Mouse (Mus musculus) MEL (cell line): Measurements from ENCODE around the gene Smim15.

Source experiments
- CHD1 ChIP-seq: IDR thresholded peaks from 2 replicates; pipeline ENCODE4 v1.6.1; 2012; ENCODE audit warnings: low read depth, mild to moderate bottlenecking, inconsistent platforms, low read length, improper control_type of control experiment
- CTCF ChIP-seq, 3 experiments: IDR thresholded peaks in 2 of 3; conservative IDR thresholded peaks in 1 of 3; 2 replicates each; pipeline ENCODE4 v1.5.1; 2011 to 2012; ENCODE audit warnings: low read length in 3 of 3, low read depth in 2 of 3, mild to moderate bottlenecking in 2 of 3, improper control_type of control experiment in 1 of 3, inconsistent platforms in 1 of 3, mixed read lengths in 1 of 3, moderate library complexity in 1 of 3; ENCODE audit not compliant: control insufficient read depth in 1 of 3, insufficient read depth in 1 of 3, poor library complexity in 1 of 3, severe bottlenecking in 1 of 3
- ELF1 ChIP-seq: IDR thresholded peaks from 2 replicates; pipeline ENCODE4 v1.6.1; 2014; ENCODE audit warnings: low read depth, mild to moderate bottlenecking, inconsistent platforms, low read length, improper control_type of control experiment, moderate library complexity
- GATA1 ChIP-seq: IDR thresholded peaks from 2 replicates; pipeline ENCODE4 v1.6.1; 2011; ENCODE audit warnings: low read depth, low read length, improper control_type of control experiment
- HCFC1 ChIP-seq: IDR thresholded peaks from 2 replicates; pipeline ENCODE4 v1.6.1; 2012; ENCODE audit warnings: low read depth, mild to moderate bottlenecking, inconsistent platforms, low read length, improper control_type of control experiment, moderate library complexity
- KAT2A ChIP-seq: conservative IDR thresholded peaks from 2 replicates; pipeline ENCODE4 v1.6.1; 2012; ENCODE audit warnings: low read depth, low read length, improper control_type of control experiment, inconsistent platforms
- MAFK ChIP-seq: IDR thresholded peaks from 2 replicates; pipeline ENCODE4 v1.6.1; 2011; ENCODE audit warnings: low read depth, mild to moderate bottlenecking, low read length, improper control_type of control experiment, borderline replicate concordance
- MYC ChIP-seq: IDR thresholded peaks from 2 replicates; pipeline ENCODE4 v1.6.1; 2011; ENCODE audit warnings: low read depth, mild to moderate bottlenecking, low read length, improper control_type of control experiment, moderate library complexity
- POLR2A ChIP-seq, 2 experiments: IDR thresholded peaks; 2 replicates each; pipeline ENCODE4 v1.6.1; 2011 to 2012; ENCODE audit warnings: low read length in 2 of 2, mild to moderate bottlenecking in 2 of 2, control low read depth in 1 of 2, improper control_type of control experiment in 1 of 2, low read depth in 1 of 2, moderate library complexity in 1 of 2; ENCODE audit not compliant: control insufficient read depth in 1 of 2, insufficient read depth in 1 of 2, poor library complexity in 1 of 2
- RAD21 ChIP-seq: IDR thresholded peaks from 2 replicates; pipeline ENCODE4 v1.6.1; 2011; ENCODE audit warnings: mild to moderate bottlenecking, low read depth, low read length, improper control_type of control experiment
- SIN3A ChIP-seq: IDR thresholded peaks from 2 replicates; pipeline ENCODE4 v1.6.1; 2012; ENCODE audit warnings: low read length, improper control_type of control experiment, inconsistent platforms
- UBTF ChIP-seq: IDR thresholded peaks from 2 replicates; pipeline ENCODE4 v1.6.1; 2012; ENCODE audit warnings: low read depth, mild to moderate bottlenecking, inconsistent platforms, low read length, improper control_type of control experiment, moderate library complexity, borderline replicate concordance; ENCODE audit not compliant: insufficient read depth
- ZKSCAN1 ChIP-seq: IDR thresholded peaks from 2 replicates; pipeline ENCODE4 v1.6.1; 2012; ENCODE audit warnings: low read depth, mild to moderate bottlenecking, inconsistent platforms, low read length, improper control_type of control experiment, moderate library complexity

- TF ChIP-seq GATA1 (no peak), POLR2A (IDR thresholded peaks at IDR 0.05; ENCODE audit: control insufficient read depth in 1 of 2, insufficient read depth in 1 of 2, low read depth in 1 of 2, low read length in 2 of 2, poor library complexity in 1 of 2) (no peak), CTCF (IDR thresholded peaks at IDR 0.05 in 2 of 3, conservative IDR thresholded peaks at IDR 0.05 in 1 of 3; ENCODE audit: control insufficient read depth in 1 of 3, insufficient read depth in 1 of 3, low read depth in 2 of 3, low read length in 3 of 3, poor library complexity in 1 of 3, severe bottlenecking in 1 of 3) (no peak), CHD1 (no peak), KAT2A (no peak), SIN3A (no peak), ELF1 (no peak), UBTF (no peak), HCFC1 (no peak), RAD21 (no peak), MYC (no peak), ZKSCAN1 (no peak), MAFK (no peak)
Observed at GRCm38 (mm10) chr13:108096446-108096845, 52.2 kb downstream of the Smim15 start.
